Mouse (Mus musculus) neural tube, embryonic 10.5 days (tissue): ENCODE measurements around the gene Msrb1.
"Not testable (repeated sequence)": the region's sequence is repeated elsewhere in the genome, so short reads cannot be mapped to it uniquely, and the experiment has no call there.

Experiments used
- DNase-seq: peaks from one replicate; pipeline ENCODE4 v3.0.0-alpha.2; 2017; ENCODE audit warnings: low spot score; ENCODE audit errors: extremely low spot score

Msrb1 gene

DNA sequence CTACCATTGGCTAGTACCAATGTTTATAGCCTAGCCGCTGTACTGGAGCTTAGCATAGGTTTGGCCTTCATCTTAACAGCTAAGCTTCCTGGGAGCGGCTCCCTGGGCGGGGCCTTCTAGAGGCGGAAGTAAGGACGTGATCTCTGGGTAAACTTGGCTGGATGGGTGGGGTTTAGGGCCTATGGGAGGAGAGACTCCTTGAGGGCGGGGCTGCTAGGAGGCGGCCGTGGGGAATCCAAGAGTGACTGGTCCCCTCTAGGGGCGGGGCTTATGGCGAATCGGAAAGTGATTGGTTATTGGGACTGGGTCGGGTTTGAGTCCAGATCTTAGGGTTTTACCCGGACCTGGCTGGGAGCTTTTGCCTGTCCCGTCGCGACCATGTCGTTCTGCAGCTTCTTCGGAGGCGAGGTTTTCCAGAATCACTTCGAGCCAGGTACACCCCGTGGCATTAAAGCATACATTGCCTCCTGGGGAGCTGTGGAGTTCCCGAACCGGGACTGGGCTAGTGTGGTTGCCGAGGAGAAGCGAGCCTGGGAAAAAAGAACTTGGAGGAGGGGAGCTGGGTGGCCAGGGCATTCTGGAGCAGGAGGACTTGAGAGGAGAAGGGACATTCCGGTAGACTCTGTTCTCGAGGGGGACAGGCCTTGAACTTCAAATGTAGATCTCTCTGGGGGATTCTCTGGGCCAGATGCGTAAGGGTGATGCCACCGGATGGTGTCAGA lies at the start of gene Msrb1:
Gene Msrb1, plus strand, starts transcription at position 313 of the 722 bp plus-strand sequence.
- DNase-seq: peak; percentile 91

DNA sequence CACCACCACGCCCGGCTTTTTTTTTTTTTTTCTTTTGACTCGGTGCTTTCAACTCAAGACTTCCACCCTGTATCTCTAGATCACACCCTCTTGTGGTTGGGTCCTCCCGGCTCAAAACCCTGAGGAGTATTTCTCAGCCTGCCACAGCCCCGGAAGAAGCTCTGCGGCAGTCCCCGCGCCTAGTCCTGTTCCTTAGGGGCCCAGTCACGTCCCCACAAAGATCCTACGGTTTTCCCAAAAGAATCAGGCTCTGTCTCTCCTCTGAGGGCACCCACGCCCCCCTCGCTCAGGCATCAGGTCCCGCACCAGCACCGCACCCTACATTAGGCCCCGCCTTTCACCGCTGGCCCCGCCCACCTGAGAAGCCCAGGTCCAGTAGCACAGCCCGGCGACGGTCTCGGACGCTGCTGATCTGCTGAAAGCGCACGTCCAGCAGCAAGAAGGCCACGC lies 49.3 kb upstream of the Msrb1 start:
- peak; percentile 42 for DNase-seq

DNA sequence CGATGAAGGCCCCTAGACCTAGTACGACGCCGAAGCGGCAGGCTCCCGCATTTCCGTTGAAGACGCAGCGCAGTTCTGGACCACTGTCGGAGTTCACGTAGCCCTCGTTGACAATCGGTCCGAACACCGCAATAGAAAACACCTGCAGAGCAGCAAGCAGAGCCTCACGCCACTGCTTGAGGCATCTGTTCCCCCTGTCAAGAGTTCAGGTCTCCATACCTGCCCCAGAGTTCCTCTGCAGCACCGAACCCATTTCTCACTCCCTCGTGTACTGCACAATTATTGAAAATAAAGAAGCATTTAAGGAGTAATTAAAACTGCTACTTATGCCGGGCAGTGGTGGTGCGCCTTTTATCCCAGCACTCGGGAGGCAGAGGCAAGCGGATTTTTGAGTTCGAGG lies 48.8 kb upstream of the Msrb1 start:
- no peak for DNase-seq

DNA sequence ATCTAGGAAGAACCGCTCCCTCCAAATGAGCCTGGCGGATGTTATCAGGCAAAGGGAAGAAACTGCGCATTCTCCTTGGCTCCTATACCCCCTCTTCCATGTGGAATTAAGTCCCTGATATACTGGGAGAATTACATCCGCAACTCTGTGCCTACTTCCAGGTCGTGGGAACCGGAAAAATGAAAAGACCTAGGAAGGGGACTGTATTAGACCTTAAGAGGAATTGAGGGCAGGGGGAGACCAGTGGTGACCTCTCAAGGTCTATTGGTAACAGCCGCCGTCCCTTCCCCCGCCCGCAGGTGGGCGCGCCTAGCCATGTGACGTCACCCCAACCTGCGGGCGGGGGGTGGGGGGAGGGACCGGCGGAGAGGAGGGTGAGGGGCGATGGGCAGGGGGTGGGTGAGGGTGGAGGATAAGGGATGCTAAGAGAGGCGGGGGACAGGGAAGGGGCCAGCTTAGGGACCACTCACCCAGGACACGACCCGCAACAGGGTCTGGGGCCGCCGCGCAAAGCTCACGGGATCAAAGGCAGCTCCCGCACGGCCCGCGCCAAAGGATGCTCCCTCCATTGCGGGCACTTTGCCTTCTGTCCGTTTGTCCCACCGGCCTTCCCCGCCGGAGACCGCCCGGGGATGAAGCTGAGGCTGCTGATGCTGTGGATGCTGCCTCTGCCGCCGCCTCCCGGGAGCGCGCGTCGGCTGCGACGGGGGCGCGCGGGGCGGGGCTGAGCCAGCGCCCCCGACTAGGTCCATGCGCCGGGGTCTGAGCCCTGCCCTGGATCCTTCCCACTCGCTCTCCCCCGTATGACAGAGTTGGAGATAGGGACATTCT lies 47.0 kb upstream of the Msrb1 start, which contains the start of gene Syngr3:
Gene Syngr3, minus strand, starts transcription at position 705 of the 831 bp plus-strand sequence.
- DNase-seq: peak; percentile 48

DNA sequence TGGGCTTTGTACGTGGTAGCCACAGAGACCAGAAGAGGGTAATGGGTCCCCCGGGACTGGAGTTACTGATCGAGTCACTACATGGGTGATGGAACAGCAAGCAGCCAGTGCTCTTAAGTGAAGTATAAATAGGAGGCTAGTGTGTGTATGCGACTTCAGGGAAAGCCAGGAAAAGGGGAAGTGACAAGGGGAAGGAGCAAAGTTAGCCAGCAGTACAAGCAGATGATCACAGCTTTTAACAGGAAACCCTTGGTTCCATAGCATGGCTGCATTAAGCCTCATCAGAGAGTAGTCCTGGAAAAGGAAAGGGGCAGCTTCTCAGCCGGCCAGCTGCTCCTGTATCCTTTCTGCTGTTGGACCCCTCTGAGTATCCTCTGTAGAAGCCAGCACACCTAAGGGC lies 44.1 kb upstream of the Msrb1 start:
- no peak for DNase-seq

DNA sequence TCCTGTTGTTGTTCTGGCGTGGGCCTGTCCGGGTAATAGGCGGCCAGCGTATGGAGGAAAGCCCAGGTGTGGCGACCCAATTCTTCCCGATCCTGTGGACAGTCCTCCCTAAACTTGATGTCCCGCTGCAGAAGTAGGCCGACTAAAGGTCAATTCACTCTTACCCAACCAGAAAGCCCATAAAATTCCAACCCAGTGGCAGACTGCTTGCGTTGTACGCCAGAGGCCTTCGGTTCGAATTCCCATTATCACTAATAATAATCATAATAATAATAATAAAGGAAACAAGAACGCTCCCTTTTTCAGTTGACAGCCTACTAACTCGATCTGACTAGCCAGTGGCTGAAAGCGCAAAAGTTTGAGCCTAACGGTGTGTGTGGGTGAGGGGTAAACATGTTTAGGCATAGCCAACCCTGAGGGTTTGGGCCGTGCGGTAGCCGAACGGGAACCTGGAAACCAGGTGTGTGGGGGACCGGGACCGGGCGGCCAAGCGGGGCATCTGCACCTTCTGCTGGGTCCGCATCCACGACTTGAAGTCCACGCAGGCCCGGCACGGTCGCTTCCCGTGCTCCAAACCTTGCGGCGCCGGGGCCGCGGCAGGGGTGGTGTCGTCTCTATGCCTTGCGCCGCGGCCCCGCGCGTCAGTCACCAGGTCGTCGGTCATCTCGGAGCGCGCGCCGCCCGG lies 41.0 kb upstream of the Msrb1 start:
- no peak for DNase-seq

DNA sequence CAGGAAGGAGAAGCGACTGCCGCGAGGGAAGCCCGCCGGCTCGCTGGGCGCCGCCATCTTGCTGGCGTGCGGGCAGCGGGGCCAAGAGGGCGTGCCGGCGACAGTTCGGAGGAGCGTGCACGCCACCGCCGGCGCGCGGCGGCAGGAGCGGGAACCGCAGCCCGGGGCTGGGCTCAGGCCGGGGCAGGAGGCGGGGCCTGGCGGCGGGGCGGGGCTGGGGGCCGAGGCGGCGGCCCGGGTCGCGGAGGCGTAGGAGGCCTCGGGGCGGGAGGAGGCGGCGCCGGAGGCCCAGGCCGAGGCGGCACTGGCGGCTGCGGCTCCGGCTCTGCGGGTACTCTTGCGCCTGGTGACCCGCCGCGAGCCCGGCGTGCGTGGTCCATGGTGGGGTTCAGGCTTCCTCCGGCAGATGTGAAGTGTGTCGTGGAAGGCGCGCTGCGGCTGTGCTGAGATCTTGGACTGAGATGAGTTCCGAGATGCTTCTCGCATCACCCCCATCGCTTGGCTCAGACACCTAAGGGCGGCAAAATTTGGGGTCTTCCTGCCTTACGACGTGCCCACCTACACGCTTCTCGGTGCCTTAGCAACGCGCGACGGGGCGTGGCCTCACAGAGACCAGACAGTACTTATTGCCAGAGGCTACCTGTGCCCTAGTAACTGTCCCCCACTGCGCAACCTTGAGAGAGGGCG lies 40.3 kb upstream of the Msrb1 start, which contains the start of the genes Gfer and Noxo1:
Gene Gfer, minus strand, starts transcription at position 146 of the 687 bp plus-strand sequence.
Gene Noxo1, plus strand, starts transcription at position 224 of the 687 bp plus-strand sequence.
- DNase-seq: peak; percentile 87

DNA sequence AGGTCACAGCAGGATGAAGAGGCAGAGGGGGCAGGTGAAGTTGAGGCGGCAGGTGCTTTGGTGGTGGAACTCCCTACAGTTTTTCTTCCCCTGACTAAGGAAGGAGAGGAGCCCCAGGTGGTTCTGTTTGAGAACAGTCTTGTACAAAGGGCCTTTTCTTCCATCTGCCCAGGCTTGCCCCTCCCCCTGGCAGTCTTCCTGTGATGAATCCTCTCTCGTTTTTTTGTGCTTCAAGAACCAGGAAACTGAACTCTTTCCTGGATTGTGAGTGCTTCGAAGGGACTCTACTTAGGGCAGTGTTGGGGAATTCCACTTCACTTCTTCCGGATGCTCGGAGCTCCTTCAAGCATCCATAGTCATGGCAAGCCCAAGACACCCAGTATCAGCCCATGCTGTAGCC lies 38.5 kb upstream of the Msrb1 start:
- DNase-seq: no peak

DNA sequence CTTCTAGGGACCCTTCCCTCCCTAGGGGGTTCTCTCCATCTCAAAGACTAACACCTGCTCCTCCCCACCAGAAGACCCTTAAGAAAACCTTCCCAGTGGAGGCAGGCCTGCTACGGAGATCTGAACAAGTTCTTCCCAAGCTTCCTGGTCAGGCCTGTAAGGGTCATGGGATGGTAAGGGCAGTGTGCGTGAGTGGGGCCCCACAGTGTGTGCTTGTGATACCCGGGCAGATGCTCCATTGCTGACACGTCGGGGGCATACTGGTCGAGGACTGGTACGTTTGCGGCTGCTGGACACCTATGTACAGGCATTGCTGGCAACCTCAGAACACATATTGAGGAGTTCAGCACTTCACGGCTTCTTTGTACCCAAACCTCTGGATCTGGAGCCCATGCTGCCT lies 37.7 kb upstream of the Msrb1 start:
- DNase-seq: no peak

DNA sequence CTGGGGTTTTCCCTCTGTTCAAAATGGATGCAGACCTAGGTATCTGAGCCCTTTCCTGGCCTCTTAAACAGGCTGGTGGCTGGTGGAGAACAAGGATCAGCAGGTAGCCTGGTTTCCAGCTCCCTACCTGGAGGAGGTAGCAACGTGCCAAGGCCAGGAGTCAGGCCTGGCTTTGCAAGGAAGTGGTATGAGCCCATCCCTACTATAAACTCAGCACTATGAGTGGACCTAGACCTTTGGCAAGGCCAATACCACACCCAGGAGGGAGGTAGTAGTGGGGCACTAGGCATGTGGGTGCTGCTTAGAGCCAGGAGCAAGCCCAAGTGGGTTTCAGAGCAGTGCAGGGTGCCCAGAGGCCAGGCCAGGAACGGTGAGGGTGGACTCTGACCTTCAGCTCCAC lies 37.0 kb upstream of the Msrb1 start:
- no peak for DNase-seq

DNA sequence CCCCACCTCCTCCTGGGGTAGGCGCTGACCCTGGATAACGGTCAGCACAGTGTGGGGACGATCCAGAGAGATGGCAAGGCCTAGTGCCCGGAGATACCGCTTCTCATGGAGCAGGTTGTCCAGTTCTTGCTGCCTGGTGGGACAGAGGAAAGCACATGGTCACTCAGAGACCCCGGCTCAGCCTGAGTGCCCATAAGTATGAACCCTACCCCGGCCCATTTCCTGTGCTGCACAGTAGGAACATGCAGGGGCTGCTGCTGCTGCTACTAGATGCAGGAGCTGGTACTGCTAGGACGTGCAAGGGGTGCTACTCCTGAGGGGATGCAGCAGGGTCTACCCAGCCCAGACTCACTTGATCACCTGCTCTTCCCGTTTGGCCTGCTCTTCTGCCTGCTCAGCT lies 35.2 kb upstream of the Msrb1 start:
- DNase-seq: no peak

DNA sequence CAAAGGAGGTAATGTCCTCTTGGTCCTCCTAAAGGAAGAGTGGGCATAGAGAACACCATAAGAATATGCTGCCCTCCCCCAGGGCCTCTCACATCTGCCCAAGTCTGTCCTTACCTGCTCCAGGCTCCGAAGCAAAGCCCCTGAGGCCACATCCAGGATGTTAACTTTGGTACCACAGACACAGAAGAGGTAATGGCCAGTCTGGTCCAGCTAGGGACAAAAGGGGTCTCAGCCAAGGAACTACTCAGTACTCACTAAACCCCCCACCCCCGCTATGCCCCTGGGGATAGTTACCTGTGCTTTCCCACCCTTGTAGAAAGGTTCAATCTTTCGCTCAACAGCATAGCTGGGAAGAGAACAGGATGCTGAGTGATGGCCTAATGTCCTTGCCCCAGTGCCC lies 30.6 kb upstream of the Msrb1 start:
- DNase-seq: no peak

DNA sequence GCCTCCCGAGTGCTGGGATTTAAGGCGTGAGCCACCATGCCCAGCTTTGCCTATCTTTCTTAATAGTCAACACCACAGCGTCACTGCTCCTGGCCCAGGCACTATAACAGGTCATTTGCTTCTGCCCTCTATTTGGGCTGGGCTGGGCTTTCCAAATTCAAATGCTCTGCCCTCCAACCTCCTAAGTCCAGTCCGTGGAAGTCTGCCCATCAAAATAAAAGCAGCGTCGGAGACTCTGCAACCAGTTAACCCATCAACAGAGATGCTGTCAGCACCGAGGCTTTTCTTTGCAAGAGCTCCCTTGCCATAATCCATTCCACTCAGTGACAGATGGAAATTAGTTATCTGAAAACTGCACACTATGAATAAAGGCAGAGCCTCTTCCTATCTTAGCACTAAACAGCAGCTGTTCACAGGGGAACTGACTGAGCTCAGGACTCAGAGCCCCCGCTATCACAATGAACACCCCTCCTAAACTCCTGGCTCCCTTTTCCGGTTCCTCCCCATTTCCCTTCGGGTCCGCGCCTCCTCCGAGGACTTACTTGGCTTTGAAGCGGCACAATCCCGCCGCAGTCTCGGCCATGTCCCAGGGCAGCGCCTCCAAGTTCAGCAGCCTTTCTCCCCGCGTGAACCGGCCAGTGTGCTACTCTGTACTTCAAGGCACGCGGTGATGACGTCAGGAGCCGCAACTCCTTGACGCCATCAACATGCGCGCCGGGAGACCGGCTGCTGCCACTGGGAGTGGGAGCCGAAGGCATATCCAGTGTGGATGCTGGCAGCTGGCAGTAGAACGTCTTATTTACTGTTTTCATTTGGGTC lies 29.3 kb upstream of the Msrb1 start, which contains the start of gene Tbl3:
Gene Tbl3, minus strand, starts transcription at position 679 of the 819 bp plus-strand sequence.
- peak; percentile 98 for DNase-seq

DNA sequence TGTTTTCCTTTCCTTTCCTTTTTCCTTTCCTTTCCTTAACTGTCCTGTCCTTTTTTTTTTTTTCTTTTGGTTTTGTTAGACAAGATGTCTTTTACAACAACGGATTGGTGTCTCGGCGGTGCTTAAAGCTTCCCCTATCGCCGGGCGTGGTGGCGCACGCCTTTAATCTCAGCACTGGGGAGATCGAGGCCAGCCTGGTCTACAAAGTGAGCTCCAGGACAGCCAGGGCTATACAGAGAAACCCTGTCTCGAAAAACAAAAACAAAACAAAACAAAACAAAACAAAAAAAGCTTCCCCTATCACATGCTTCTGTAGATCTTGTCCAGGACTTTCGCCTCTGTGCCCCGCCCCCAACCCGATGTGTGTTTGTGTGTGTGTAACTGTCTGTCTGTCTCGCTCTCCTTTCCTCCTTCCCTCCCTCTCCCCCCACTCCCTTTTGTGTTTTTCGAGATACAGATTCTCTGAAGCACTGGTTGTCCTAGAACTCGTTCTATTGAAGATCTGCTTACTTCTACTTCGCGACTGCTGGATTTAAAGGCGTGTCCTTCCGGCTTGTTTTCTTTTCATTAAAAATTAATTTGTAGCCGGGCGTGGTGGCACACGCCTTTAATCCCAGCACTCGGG lies 28.5 kb upstream of the Msrb1 start:
- no peak for DNase-seq

DNA sequence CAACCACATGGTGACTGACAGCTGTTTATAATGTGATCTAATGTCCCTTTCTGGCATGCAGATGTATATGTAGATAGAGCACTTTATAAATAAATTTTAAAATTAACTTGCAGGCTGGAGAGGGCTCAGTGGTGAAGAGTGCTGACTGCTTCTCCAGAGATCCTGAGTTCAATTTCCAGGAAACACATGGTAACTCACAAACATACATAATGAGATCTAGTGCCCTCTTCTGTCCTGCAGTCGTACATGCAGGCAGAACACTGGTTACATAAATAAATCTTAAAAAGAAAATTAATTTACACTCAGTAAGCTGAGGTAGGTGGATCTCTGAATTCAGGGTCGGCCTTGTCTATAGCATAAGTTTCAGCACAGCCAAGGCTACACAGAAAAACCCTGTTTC lies 27.8 kb upstream of the Msrb1 start:
- no peak for DNase-seq

DNA sequence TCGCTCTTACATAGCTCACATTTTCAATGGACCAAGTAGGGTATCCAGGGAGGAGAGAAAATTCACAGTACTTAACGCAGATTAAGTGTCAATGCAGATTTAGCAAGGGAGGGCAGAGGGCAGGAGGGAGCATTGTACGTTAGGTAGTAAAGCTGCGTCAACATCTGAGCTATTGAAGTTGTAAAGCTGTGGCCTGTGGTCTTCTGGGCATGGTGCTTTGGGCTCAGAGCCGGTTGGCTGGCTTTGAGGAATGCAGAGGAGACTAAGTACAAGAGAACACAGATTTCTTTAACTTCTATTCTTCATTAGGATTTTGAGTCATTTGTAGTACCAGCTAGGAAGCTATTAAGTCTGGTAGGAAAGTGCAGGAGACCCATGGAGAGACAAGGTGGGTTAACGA lies 20.9 kb upstream of the Msrb1 start:
- no peak for DNase-seq

DNA sequence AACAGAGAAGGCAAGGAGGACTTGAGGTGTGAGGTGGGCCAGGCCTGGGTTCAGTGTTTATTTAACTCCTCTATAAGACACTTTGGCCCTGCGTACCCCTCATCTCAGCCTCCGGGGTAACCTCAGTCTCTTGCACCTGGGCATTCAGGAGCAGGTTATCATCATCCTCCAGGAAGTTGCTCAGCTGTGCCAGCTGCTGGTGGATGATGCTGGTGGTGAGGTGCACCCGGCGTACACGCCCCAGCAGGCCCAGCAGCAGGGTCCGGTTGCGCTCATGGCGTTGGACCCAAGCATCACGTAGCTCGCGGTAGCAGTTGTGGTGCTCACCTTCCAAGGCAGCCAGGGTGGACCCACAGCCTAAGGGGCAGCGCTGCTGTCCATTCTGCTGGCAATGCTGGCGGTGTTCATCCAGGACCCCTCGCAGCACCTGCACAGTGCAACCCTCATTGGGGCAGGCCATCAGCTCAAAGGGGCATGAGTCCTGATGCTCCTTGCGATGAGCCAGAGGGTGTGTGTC lies 20.2 kb upstream of the Msrb1 start:
- DNase-seq: no peak

DNA sequence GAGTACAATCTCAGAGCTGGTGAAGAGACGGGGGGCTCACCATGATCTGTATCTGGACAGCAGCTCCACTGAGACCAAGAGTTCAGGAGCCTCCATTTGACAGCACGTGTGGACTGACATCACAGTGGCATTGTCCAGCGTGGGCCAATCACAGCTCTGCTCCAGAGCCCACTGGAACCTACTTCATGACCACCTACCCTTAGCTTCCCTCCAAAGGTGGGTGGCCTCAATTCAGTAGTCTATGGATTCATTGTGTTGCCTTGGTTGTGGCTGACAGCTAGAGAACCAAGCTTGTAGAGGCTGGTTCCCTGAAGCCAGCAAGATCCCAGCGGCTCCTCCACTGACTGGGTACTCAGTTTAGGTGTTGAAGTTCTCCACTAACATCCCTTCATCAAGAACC lies 18.5 kb upstream of the Msrb1 start, which contains the start of the genes Rnf151 and Rps2:
Gene Rnf151, minus strand, starts transcription at position 121 of the 400 bp plus-strand sequence.
Gene Rps2, plus strand, starts transcription at position 174 of the 400 bp plus-strand sequence.
- DNase-seq: no peak

DNA sequence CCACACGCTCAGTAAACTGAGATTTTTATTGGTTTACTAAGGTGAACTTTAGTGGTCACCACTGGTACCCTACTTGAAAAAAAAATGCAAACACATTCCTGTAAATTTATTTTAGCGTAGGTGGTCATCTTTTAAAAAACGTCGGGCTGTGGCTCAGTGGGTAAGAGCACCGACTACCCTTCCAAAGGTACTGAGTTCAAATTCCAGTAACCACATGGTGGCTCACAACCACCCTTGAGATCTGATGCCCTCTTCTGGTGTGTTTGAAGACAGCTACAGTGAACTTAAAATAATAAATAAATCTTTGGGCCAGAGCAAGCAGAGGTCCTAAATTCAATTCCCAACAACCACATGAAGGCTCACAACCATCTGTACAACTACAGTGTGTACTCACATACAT lies 17.5 kb upstream of the Msrb1 start:
- not testable (repeated sequence) for DNase-seq
